8 mouse cellular contexts compared by ENCODE assay signal in the genomic region with DNA sequence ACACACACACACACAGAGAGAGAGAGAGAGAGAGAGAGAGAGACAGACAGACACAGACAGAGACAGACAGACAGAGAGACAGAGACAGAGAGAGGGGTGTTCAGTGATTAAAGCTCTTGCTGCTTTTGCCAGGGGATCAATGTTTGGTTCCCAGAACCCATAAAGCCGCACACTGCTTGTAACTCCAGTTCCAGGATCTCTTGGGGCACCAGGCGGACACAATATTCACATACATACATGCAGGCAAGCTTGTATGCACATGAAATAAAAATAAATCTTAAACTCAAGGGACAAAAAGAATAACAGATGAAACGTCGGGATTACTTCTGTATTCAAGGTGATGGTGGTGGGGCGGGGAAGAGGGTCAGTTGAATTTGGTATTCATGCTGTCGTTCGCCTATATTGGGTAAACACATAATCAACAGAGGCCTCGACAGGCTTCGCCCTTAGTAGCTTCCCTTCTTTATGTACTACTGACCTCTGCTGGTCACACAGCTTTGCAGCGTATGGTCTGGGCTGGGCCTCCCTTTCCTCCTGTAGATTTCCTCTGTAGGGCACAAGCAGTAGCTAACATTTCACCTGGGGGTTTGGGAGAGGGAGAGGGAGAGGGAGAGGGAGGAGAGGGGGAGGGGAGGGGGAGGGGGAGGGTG. TPM values are rescaled to one million over a fixed set of nuclear protein-coding genes. Genes with fewer than 3 reads are reported as not detected.
DNase-seq lines count a peak whose midpoint lies in the region; ATAC-seq and TF ChIP-seq lines count a peak whose summit lies in the region.

No protein-coding gene starts in this region.

- peaks cover 0 to 3% of the 10 kb centered on the region in 2 experiments; a peak in 2 of 4 replicates for H3K36me3 ChIP-seq in MEL (ENCODE audit: control insufficient read depth in 1 of 2, insufficient read depth in 2 of 2, low read length in 2 of 2)
- no peaks in the 10 kb centered on the region for H3K36me3 ChIP-seq in forebrain, embryonic 16.5 days (ENCODE audit: control insufficient read depth, insufficient read depth)

- peak; percentile 99 for ATAC-seq in forebrain, embryonic 16.5 days

- no peaks in the 10 kb centered on the region for H3K27me3 ChIP-seq in MEL (ENCODE audit: control insufficient read depth in 1 of 2, insufficient read depth in 2 of 2, low read length in 2 of 2)
- no peaks in the 10 kb centered on the region for H3K27me3 ChIP-seq in forebrain, embryonic 16.5 days (replicated peaks; ENCODE audit: control insufficient read depth, insufficient read depth, low read length)

- no peak overlapping the region for H3K27ac ChIP-seq in MEL (ENCODE audit: control insufficient read depth, low read depth, low read length)
- H3K27ac ChIP-seq in forebrain, embryonic 16.5 days (ENCODE audit: low read length): no peak overlapping the region
- H3K27ac ChIP-seq in layer of hippocampus, adult 2 months: no peak overlapping the region

- peaks cover 0 to 8% of the 10 kb centered on the region in 2 experiments; a peak in 3 of 4 replicates for H3K4me1 ChIP-seq in MEL (ENCODE audit: control insufficient read depth in 1 of 2, insufficient read depth in 2 of 2, low read length in 2 of 2)
- H3K4me1 ChIP-seq in forebrain, embryonic 16.5 days (replicated peaks; ENCODE audit: control insufficient read depth, insufficient read depth, low read length): peaks cover 5% of the 10 kb centered on the region; the same call in 1 of the 2 replicates
- H3K4me1 ChIP-seq in lung, adult 2 months (ENCODE audit: control insufficient read depth, insufficient read depth, low read length): no peaks in the 10 kb centered on the region

- H3K79me2 ChIP-seq in MEL (ENCODE audit: control insufficient read depth, insufficient read depth, low read length, poor library complexity): no peaks in the 10 kb centered on the region

- DNase-seq in MEL (ENCODE audit: low read depth, low spot score): peak; percentile 83
- peak; percentile 76 to 84 for DNase-seq in cerebellum, adult 18-20 months
- DNase-seq in heart, postnatal 4 days: peak; percentile 85
- DNase-seq in layer of hippocampus, adult 2 months (ENCODE audit: low spot score in 2 of 2): peak; percentile 65 to 74
- DNase-seq in lung, adult 2 months: peak; percentile 54
- DNase-seq in ovary, adult 18-20 months (ENCODE audit: low spot score): peak; percentile 48
- peak; percentile 66 for DNase-seq in thymus, postnatal 0 days (ENCODE audit: low spot score)

- no peaks in the 10 kb centered on the region for H3K9me3 ChIP-seq in MEL (replicated peaks; ENCODE audit: insufficient read depth, low read length)
- H3K9me3 ChIP-seq in forebrain, embryonic 16.5 days (ENCODE audit: control insufficient read depth, low read length): no peaks in the 10 kb centered on the region

- no peak for TF ChIP-seq EP300 in MEL (IDR thresholded peaks at IDR 0.05; ENCODE audit: low read depth in 1 of 2, low read length in 2 of 2)

- TF ChIP-seq POLR2A in MEL (IDR thresholded peaks at IDR 0.05; ENCODE audit: control insufficient read depth in 1 of 2, insufficient read depth in 1 of 2, low read depth in 1 of 2, low read length in 2 of 2, poor library complexity in 1 of 2): no peak
- TF ChIP-seq POLR2A in lung, adult 2 months (IDR thresholded peaks at IDR 0.05; ENCODE audit: borderline replicate concordance, extremely low read depth, low read depth, low read length): no peak

- H3K4me2 ChIP-seq in forebrain, embryonic 16.5 days (ENCODE audit: low read length): no peak overlapping the region

- no peak overlapping the region for H3K9ac ChIP-seq in MEL (ENCODE audit: control insufficient read depth, low read depth, low read length, poor library complexity, severe bottlenecking)
- H3K9ac ChIP-seq in forebrain, embryonic 16.5 days (replicated peaks; ENCODE audit: low read depth, low read length): no peak overlapping the region

- 15% methylated on average over 10 of the region's 10 CpGs for WGBS in forebrain, embryonic 16.5 days
- WGBS in lung, adult 2 months: 12% methylated on average over 10 of the region's 10 CpGs

- peak; percentile 75 to 85 (median 76) for TF ChIP-seq CTCF in MEL (IDR thresholded peaks at IDR 0.05 in 2 of 3, conservative IDR thresholded peaks at IDR 0.05 in 1 of 3; ENCODE audit: control insufficient read depth in 1 of 3, insufficient read depth in 1 of 3, low read depth in 2 of 3, low read length in 3 of 3, poor library complexity in 1 of 3, severe bottlenecking in 1 of 3)
- peak; percentile 81 for TF ChIP-seq CTCF in layer of hippocampus, adult 2 months (conservative IDR thresholded peaks at IDR 0.05)
- peak; percentile 90 for TF ChIP-seq CTCF in lung, adult 2 months (IDR thresholded peaks at IDR 0.05; ENCODE audit: insufficient read depth, low read length)

- peak; percentile 84 for TF ChIP-seq RAD21 in MEL (IDR thresholded peaks at IDR 0.05; ENCODE audit: low read depth, low read length)

- no peak overlapping the region for H3K4me3 ChIP-seq in MEL (ENCODE audit: control insufficient read depth in 1 of 2, insufficient read depth in 1 of 2, low read depth in 2 of 2, low read length in 2 of 2)
- no peak overlapping the region for H3K4me3 ChIP-seq in forebrain, embryonic 16.5 days (replicated peaks; ENCODE audit: low read length)
- H3K4me3 ChIP-seq in layer of hippocampus, adult 2 months: no peak overlapping the region
- H3K4me3 ChIP-seq in lung, adult 2 months (replicated peaks; ENCODE audit: extremely low read depth, low read depth, low read length): no peak overlapping the region

TF ChIP-seq in MEL, 35 proteins besides CTCF, POLR2A, EP300 and RAD21:
- TF ChIP-seq SMC3 (IDR thresholded peaks at IDR 0.05; ENCODE audit: low read depth, low read length) (peak; percentile 85), NELFE (IDR thresholded peaks at IDR 0.05; ENCODE audit: low read depth, low read length) (no peak), ZNF384 (IDR thresholded peaks at IDR 0.05; ENCODE audit: low read depth, low read length) (no peak), CHD2 (IDR thresholded peaks at IDR 0.05; ENCODE audit: low read length) (no peak), ZC3H11A (IDR thresholded peaks at IDR 0.05; ENCODE audit: low read depth, low read length) (peak; percentile 78), KAT2A (conservative IDR thresholded peaks at IDR 0.05; ENCODE audit: low read depth, low read length) (no peak)

RNA-seq across cellular contexts. Expression of gene Myocos, which starts 6.9 kb away (rescaled TPM):
- not detected in 2 replicates for total RNA-seq in MEL (2012; rRNA removed)
- not detected for polyA plus RNA-seq in MEL (2012; ENCODE audit: insufficient read depth in 1 of 2, insufficient read length in 2 of 2, low read depth in 1 of 2, low replicate concordance in 2 of 2, missing spikeins in 1 of 2)
- not detected in 2 replicates for polyA plus RNA-seq in forebrain, embryonic 16.5 days (2015; fragmentation: Nextera tagmentation; extraction: Ambion mirVana)
- not detected for total RNA-seq in heart, postnatal 4 days (2021)
- total RNA-seq in layer of hippocampus, adult 2 months (2021): not detected
- polyA plus RNA-seq in lung, adult 2 months (2012; rRNA removed): not detected in 2 replicates
- not detected in 2 replicates for polyA plus RNA-seq in thymus, postnatal 0 days (2015; fragmentation: Nextera tagmentation; extraction: Ambion mirVana)

RNA-seq across cellular contexts. Expression of gene Myoc, which starts 26.0 kb away (rescaled TPM):
- not detected in 2 replicates for total RNA-seq in MEL (2012; rRNA removed)
- polyA plus RNA-seq in MEL (2012; ENCODE audit: insufficient read depth in 1 of 2, insufficient read length in 2 of 2, low read depth in 1 of 2, low replicate concordance in 2 of 2, missing spikeins in 1 of 2): not detected
- not detected in 2 replicates for polyA plus RNA-seq in forebrain, embryonic 16.5 days (2015; fragmentation: Nextera tagmentation; extraction: Ambion mirVana)
- total RNA-seq in heart, postnatal 4 days (2021): under 1 TPM in 1 of 2 experiments, not detected in 1; 0.11 TPM
- 1 to 10 TPM; 4.1 TPM for total RNA-seq in layer of hippocampus, adult 2 months (2021)
- polyA plus RNA-seq in lung, adult 2 months (2012; rRNA removed): 0.29 and 1.3 TPM in 2 replicates
- 0.23 and 0.24 TPM in 2 replicates for polyA plus RNA-seq in thymus, postnatal 0 days (2015; fragmentation: Nextera tagmentation; extraction: Ambion mirVana)
